Mouse (Mus musculus): ENCODE measurements around the gene Olfr1420. TPM values are rescaled to one million over a fixed set of nuclear protein-coding genes. Genes with fewer than 3 reads are reported as not detected.

The Olfr1420 gene
- polyA plus RNA-seq (2015; fragmentation: Nextera tagmentation; extraction: Ambion mirVana), result not detected in 2 replicates

DNA sequence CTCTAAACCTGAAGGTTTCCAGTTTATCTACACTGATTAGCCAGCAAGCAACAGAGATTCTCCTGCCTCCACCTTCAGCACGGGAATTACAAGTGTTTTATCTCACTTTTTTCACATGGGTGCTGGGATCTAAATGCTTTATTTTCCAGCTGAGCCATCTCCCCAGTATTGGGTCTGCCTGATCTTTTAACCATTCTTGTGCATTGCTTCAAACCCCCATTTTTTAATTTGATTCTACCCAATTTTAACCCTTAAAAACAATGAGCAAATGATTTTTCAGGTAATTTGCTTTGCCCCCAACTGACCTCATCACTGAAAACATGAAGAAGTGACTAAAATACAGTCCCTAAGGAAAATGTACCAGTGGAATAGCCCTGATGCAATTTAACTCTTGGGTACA is at the start of gene Olfr1420:
Gene Olfr1420 (plus strand): TSS at position 301 of the 400 bp plus-strand sequence.

DNA sequence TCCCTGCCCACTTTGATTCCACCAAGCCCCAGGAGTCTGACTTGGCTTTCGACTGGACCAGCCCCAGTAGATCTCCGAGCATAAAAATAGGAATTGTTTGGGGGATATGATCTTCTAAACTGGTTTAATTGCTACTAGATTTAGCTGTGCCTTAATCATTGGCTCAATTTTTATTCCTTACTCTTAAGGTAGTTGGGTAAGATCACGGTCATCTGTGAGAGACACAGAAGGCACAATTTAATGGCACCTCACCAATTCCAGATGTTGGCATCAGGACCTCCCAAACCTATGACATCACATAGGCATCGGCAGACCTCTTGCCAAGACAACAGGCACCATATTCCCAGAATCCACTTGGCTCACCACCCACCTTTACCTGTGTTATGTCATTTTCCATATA is 47.2 kb upstream of the Olfr1420 start, which contains the start of gene Olfr1417:
Gene Olfr1417 (minus strand): TSS at position 101 of the 400 bp plus-strand sequence.

GRCm38 (mm10) chr19:11860966-11861365 is 25.4 kb upstream of the Olfr1420 start, which contains the start of gene Olfr1418:
TSS of gene Olfr1418 (minus strand) at chr19:11861066.

GRCm38 (mm10) chr19:11875006-11875405 is 11.4 kb upstream of the Olfr1420 start, which contains the start of gene Olfr1419:
TSS of gene Olfr1419 (minus strand) at chr19:11875106.

GRCm38 (mm10) chr19:11912037-11912532 is 25.7 kb downstream of the Olfr1420 start, which contains the start of gene Patl1:
TSS of gene Patl1 (plus strand) at chr19:11912399.

Small RNA genes lying within 50 kb of the gene (microRNA-seq; reads per million reads assigned to microRNA genes)
- 4.9 reads per million, percentile 10 among the genes with 10 or more reads in this experiment for gene Mir6994

Other genes with a start within 250 kb of the Olfr1420 start
- not detected in 2 replicates for gene Ms4a3, start 245.7 kb upstream of the Olfr1420 start, polyA plus RNA-seq (2015; fragmentation: Nextera tagmentation; extraction: Ambion mirVana)
- not detected in 2 replicates for gene Oosp2, start 226.0 kb upstream of the Olfr1420 start, polyA plus RNA-seq (2015; fragmentation: Nextera tagmentation; extraction: Ambion mirVana)
- not detected in 2 replicates for gene Oosp1, start 195.4 kb upstream of the Olfr1420 start, polyA plus RNA-seq (2015; fragmentation: Nextera tagmentation; extraction: Ambion mirVana)
- gene Oosp3, start 189.5 kb upstream of the Olfr1420 start, polyA plus RNA-seq (2015; fragmentation: Nextera tagmentation; extraction: Ambion mirVana), result not detected in 2 replicates
- gene Gif, start 139.0 kb upstream of the Olfr1420 start, polyA plus RNA-seq (2015; fragmentation: Nextera tagmentation; extraction: Ambion mirVana), result not detected in 2 replicates
- 35.2 and 37.0 TPM in 2 replicates for gene Mrpl16, start 116.2 kb upstream of the Olfr1420 start, polyA plus RNA-seq (2015; fragmentation: Nextera tagmentation; extraction: Ambion mirVana)
- 7.2 and 7.7 TPM in 2 replicates for gene Stx3, start 67.2 kb upstream of the Olfr1420 start, polyA plus RNA-seq (2015; fragmentation: Nextera tagmentation; extraction: Ambion mirVana)
- not detected in 2 replicates for gene Olfr1417, start 47.3 kb upstream of the Olfr1420 start, polyA plus RNA-seq (2015; fragmentation: Nextera tagmentation; extraction: Ambion mirVana)
- gene Olfr1418, start 25.5 kb upstream of the Olfr1420 start, polyA plus RNA-seq (2015; fragmentation: Nextera tagmentation; extraction: Ambion mirVana), result not detected in 2 replicates
- gene Olfr1419, start 11.5 kb upstream of the Olfr1420 start, polyA plus RNA-seq (2015; fragmentation: Nextera tagmentation; extraction: Ambion mirVana), result not detected in 2 replicates
- gene Patl1, start 25.8 kb downstream of the Olfr1420 start, polyA plus RNA-seq (2015; fragmentation: Nextera tagmentation; extraction: Ambion mirVana), result 8.2 and 9.1 TPM in 2 replicates
- 2.9 and 3.9 TPM in 2 replicates for gene Osbp, start 79.4 kb downstream of the Olfr1420 start, polyA plus RNA-seq (2015; fragmentation: Nextera tagmentation; extraction: Ambion mirVana)
- not detected in 2 replicates for gene Olfr1423, start 154.8 kb downstream of the Olfr1420 start, polyA plus RNA-seq (2015; fragmentation: Nextera tagmentation; extraction: Ambion mirVana)
- not detected in 2 replicates for gene Olfr1424, start 176.1 kb downstream of the Olfr1420 start, polyA plus RNA-seq (2015; fragmentation: Nextera tagmentation; extraction: Ambion mirVana)
- not detected in 2 replicates for gene Olfr1425, start 191.2 kb downstream of the Olfr1420 start, polyA plus RNA-seq (2015; fragmentation: Nextera tagmentation; extraction: Ambion mirVana)
- gene Olfr1426, start 205.4 kb downstream of the Olfr1420 start, polyA plus RNA-seq (2015; fragmentation: Nextera tagmentation; extraction: Ambion mirVana), result not detected in 2 replicates
- not detected in 2 replicates for gene Olfr1427, start 216.8 kb downstream of the Olfr1420 start, polyA plus RNA-seq (2015; fragmentation: Nextera tagmentation; extraction: Ambion mirVana)
- gene Olfr1428, start 229.3 kb downstream of the Olfr1420 start, polyA plus RNA-seq (2015; fragmentation: Nextera tagmentation; extraction: Ambion mirVana), result not detected in 2 replicates
- not detected in 2 replicates for gene Olfr76, start 236.6 kb downstream of the Olfr1420 start, polyA plus RNA-seq (2015; fragmentation: Nextera tagmentation; extraction: Ambion mirVana)